Mouse (Mus musculus) stomach, embryonic 16.5 days (tissue): ENCODE measurements at regions not wholly inside any gene's neighbourhood (a gene's known extent, or its start where the extent isn't known, plus 50 kb on each side); places are given as distances from the start of the nearest gene placed in this dataset.

Experiments
- ATAC-seq: fragments of 200-750 bp; cut with Nextera tagmentation; 2 replicates; pipeline ENCODE4 v1.8.0; 2017; ENCODE audit warnings: moderate number of reproducible peaks, moderate TSS enrichment; ENCODE audit not compliant: insufficient read depth, low FRiP score
- H3K27ac ChIP-seq: fragments of 300-500 bp; sonication (generic); 2 replicates; pipeline ENCODE4 v1.5.1; 2014; ENCODE audit warnings: low read length
- H3K27me3 ChIP-seq: fragments of 300-500 bp; sonication (generic); 2 replicates; pipeline ENCODE4 v1.6.1; 2014; ENCODE audit warnings: low read length, control low read depth, mixed read lengths; ENCODE audit not compliant: control insufficient read depth, insufficient read depth
- H3K36me3 ChIP-seq: fragments of 300-500 bp; sonication (generic); 2 replicates; pipeline ENCODE4 v1.6.1; 2014; ENCODE audit warnings: low read length; ENCODE audit not compliant: control insufficient read depth, insufficient read depth
- H3K4me1 ChIP-seq: fragments of 300-500 bp; sonication (generic); 2 replicates; pipeline ENCODE4 v1.6.1; 2014; ENCODE audit warnings: low read length, control low read depth, mixed read lengths; ENCODE audit not compliant: control insufficient read depth, insufficient read depth
- H3K4me2 ChIP-seq: fragments of 300-500 bp; sonication (generic); 2 replicates; pipeline ENCODE4 v1.6.1; 2014; ENCODE audit warnings: low read depth, low read length, mixed read lengths
- H3K4me3 ChIP-seq: fragments of 300-500 bp; sonication (generic); replicated peaks from 2 replicates; pipeline ENCODE4 v1.5.1; 2014; ENCODE audit warnings: mild to moderate bottlenecking, low read length
- H3K9ac ChIP-seq: fragments of 300-500 bp; sonication (generic); 2 replicates; pipeline ENCODE4 v1.6.1; 2014; ENCODE audit warnings: low read length
- H3K9me3 ChIP-seq: fragments of 300-500 bp; sonication (generic); replicated peaks from 2 replicates; pipeline ENCODE4 v1.6.1; 2016; ENCODE audit warnings: low read length, control low read depth; ENCODE audit not compliant: control insufficient read depth
- WGBS: fragments of 180-500 bp; shearing (Covaris S2); extraction: QIAGEN DNeasy Blood & Tissue Kit; methylation state at CpG from one replicate; pipeline ENCODE4 v1.1.7; 2014; 5-methylcytosine and 5-hydroxymethylcytosine counted together

DNA sequence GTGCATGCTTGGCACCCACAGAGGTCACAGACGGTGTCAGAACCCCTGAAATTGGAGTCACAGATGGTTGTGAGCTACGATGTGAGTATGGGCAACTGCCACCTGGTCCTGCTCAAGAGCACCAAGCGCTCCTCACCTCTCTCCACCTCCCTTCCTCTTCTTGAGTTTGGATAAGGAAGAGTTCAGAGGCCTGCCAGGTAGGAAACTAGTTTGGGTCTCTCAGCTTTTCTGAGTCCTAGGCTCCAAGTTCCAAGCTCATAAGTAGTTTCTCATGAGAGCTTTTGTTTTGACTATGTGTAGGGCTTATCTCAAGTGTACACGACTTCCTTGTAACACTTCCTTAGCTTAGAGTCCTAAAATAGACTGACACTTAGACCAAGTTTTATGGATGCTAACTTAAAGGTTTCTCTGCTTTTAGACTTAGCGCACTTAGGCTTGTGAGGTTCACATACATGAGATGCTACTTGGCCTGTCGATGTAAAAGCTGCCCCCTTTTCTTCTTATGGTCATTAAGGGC is 356.9 kb upstream of the Jarid2 start:
- Histone ChIP-seq H3K9me3 (no peaks in the 10 kb centered on the region), H3K9ac (no peak overlapping the region), H3K4me2 (no peak overlapping the region), H3K4me3 (no peak overlapping the region), H3K27me3 (no peaks in the 10 kb centered on the region), H3K36me3 (no peaks in the 10 kb centered on the region), H3K4me1 (no peaks in the 10 kb centered on the region), H3K27ac (no peak overlapping the region)
- ATAC-seq, result no peak
- 71% methylated on average over 6 of the region's 6 CpGs for WGBS

DNA sequence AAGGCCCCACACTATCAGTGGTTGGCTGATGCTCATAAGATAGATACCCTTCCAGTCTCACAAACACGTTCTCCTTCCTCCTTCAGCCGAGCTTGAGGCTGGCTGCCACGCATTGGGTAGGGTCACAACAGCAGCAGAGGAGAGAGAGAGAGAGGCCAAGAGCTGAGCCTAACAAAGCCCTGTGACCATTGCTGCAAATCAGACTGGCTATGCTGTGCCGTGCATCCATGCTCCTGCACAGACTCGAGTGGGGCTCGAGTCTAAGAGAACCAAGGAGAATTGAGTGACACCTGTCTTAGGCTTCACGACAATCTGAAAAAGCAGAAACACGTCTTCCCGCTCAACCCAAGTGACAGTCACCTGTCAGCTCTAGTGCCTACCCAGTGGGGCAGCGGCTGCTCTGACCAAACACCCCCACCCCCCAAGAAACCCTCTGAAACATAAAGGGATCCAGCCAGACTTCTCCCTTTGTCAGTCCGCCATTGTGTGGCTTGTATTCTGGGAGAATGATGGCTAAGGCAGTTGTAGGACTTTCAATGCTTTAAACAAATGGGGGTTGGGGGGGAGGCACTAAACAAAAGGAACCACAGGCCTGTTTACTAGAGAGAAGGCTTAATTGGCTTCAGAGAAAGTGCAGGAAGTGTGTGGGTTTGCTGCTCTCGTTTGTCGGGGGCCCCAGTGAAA is 353.7 kb upstream of the Jarid2 start:
- WGBS, result 57% methylated on average over 13 of the region's 13 CpGs

DNA sequence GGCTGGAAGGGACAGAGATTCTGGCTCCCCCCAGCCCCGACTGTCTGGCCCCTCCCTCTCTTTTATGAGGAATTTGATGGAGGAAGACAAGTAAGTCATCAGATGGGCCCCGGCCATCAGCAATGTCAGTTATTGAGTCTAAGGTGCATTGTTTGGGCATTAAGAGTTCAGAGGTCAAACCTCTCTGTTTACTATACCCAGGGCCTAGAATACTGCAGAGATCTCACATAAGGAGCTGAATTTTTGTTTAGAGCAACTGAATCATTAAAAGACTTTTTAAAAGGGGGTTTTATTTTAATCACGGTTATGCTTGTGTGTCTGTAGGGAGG is 353.1 kb upstream of the Jarid2 start:
- Histone ChIP-seq H3K9me3 (no peaks in the 10 kb centered on the region), H3K27me3 (no peaks in the 10 kb centered on the region), H3K36me3 (no peaks in the 10 kb centered on the region), H3K4me1 (no peaks in the 10 kb centered on the region), H3K4me3 (no peak overlapping the region), H3K4me2 (no peak overlapping the region), H3K27ac (no peak overlapping the region), H3K9ac (no peak overlapping the region)
- ATAC-seq, result no peak
- WGBS, result 34% methylated on average over 3 of the region's 3 CpGs

More for the DNA sequence above, 353.7 kb upstream of the Jarid2 start:
- no peak for ATAC-seq
- H3K9ac ChIP-seq, result no peak overlapping the region
- no peaks in the 10 kb centered on the region for H3K36me3 ChIP-seq
- no peak overlapping the region for H3K4me2 ChIP-seq
- H3K9me3 ChIP-seq, result no peaks in the 10 kb centered on the region
- H3K4me1 ChIP-seq, result no peaks in the 10 kb centered on the region
- no peak overlapping the region for H3K27ac ChIP-seq
- H3K4me3 ChIP-seq, result no peak overlapping the region
- no peaks in the 10 kb centered on the region for H3K27me3 ChIP-seq

DNA sequence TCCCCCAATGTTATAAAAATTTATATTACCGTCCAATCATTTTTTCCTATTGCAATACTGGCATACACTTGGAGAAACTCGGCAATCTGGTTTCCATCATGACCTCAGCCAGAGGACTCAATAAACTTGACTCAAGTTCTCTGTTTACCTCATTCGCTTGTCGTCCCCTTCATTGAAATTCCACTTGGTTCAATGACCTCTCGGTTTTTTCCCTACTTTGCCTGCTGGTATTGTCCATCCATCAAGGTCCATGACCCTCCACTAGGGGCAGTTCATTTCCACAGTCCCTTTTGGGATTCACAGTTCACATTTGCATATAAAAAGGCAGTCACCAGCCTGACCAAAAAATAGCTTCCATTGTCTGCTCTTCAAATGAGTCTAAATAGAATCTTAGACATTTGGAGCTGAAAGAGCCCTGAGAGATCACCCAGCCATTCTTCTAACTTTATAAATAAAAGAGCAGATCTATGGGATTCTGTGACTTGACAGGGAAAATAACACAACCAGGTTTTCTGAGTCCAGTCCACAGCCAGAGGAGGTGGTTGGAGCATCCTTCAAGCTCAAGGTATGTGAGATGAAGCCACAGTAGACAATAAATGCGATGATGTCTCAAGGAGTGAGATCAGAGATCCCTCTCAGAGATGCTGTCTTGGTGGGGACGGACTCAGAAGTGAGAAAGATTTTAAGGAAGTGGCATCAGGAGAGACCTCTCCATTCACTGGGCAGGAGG is 347.4 kb upstream of the Jarid2 start:
- no peaks in the 10 kb centered on the region for H3K27me3 ChIP-seq
- no peak for ATAC-seq
- no peak overlapping the region for H3K4me2 ChIP-seq
- no peak overlapping the region for H3K4me3 ChIP-seq
- H3K36me3 ChIP-seq, result no peaks in the 10 kb centered on the region
- no peak overlapping the region for H3K9ac ChIP-seq
- H3K4me1 ChIP-seq, result no peaks in the 10 kb centered on the region
- no peaks in the 10 kb centered on the region for H3K9me3 ChIP-seq
- WGBS, result 68% methylated on average over 7 of the region's 7 CpGs
- no peak overlapping the region for H3K27ac ChIP-seq

DNA sequence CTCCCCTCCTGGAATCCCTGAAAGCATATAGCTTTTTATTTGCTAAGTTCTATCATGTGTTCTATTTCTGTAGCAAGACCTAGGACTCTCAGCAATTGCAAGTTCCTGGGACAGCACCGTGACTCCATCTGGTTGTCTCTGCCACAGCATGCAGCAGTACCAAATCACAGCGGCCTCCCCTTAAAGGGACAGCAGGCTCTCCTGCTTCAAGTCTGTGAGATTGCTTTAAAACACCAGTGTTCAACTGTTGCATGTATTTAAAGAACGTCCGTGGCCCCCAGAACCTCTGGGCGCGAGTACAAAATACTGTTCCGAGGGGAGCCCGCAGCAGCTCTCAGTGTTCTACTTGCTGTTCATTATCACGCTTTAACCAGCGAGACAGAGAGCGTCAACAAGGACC is 346.0 kb upstream of the Jarid2 start:
- H3K27ac ChIP-seq, result no peak overlapping the region
- H3K4me1 ChIP-seq, result no peaks in the 10 kb centered on the region
- H3K27me3 ChIP-seq, result no peaks in the 10 kb centered on the region
- H3K4me2 ChIP-seq, result no peak overlapping the region
- no peak overlapping the region for H3K9ac ChIP-seq
- H3K4me3 ChIP-seq, result no peak overlapping the region
- no peaks in the 10 kb centered on the region for H3K9me3 ChIP-seq
- ATAC-seq, result no peak
- 72% methylated on average over 11 of the region's 11 CpGs for WGBS
- H3K36me3 ChIP-seq, result no peaks in the 10 kb centered on the region

DNA sequence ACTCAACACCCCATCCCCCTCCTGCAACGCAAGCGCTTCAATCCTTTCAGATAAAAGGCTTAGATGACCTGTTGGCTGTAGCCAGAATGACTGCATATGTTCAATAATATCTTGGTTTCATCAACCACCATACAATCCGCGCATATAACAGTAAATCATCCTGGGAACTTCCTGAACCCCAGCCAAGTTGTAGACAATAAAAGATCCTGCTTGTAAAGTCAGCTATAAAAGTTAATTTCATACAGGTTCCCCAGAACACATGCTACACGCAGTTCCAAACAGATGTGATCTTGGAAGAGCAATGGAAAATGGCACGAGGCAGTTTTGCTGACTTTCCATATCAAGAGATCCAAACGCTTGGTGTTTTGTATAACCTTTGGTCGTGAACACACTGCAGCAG is 342.5 kb upstream of the Jarid2 start:
- Histone ChIP-seq H3K4me3 (no peak overlapping the region), H3K4me2 (no peak overlapping the region), H3K9me3 (no peaks in the 10 kb centered on the region), H3K4me1 (no peaks in the 10 kb centered on the region), H3K27ac (no peak overlapping the region), H3K9ac (no peak overlapping the region), H3K27me3 (no peaks in the 10 kb centered on the region), H3K36me3 (no peaks in the 10 kb centered on the region)
- 74% methylated on average over 8 of the region's 8 CpGs for WGBS
- ATAC-seq, result no peak

DNA sequence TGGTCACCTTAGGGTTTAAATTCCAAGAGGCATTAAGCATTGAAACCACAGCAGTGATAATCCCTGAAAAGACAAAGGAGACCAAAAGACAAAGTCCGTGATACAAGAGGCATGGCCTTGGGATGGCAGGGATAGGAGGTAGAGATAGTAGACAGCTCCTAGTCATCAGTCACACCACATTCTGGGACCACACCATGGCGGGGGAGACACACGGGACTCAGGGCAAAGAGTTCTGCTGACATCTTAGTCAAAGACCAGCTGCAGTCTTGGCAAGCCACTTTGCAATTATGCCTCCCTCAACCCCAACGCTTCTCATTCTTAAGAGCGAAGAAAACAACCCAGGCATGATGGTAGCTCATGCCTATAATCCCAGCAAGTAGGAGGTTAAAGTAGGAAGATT is 339.6 kb upstream of the Jarid2 start:
- H3K4me3 ChIP-seq, result no peak overlapping the region
- no peak for ATAC-seq
- H3K4me2 ChIP-seq, result no peak overlapping the region
- H3K36me3 ChIP-seq, result no peaks in the 10 kb centered on the region
- no peak overlapping the region for H3K27ac ChIP-seq
- WGBS, result 87% methylated on average over 5 of the region's 5 CpGs
- H3K4me1 ChIP-seq, result no peaks in the 10 kb centered on the region
- H3K27me3 ChIP-seq, result no peaks in the 10 kb centered on the region
- no peaks in the 10 kb centered on the region for H3K9me3 ChIP-seq
- no peak overlapping the region for H3K9ac ChIP-seq

DNA sequence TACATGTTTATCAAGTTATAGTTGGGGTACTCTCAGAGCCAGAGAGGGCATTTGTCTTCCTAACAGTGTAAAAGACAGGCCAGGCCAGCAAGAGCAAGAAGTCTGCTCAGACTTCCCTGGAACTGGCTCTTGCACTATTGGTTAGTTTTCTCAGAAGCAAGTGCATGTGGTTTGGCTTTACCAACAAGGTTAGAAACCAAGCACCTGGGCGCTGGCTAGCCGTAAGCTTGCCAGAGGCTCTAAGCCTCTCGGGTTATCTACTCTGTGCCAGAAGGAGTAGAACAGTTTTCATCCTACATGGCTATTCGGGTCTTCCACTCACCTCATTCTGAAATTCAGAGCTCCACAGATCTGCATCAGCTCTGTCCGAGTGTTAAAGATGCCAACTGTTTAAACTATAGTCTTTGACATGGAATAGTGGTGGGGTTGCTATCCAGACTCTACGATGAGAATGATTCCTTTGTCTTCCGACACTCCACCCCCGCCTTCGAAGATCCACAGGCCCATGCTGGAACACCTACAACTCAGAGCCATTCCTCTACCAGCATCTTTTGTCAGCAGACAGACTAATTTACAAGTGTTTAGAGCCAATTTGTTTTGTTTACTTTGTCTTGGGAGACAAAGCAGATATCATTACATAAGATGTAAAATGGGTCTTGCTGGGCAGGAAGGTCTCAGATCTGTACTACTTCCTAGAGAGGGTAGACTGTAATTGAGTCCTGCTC is 338.4 kb upstream of the Jarid2 start:
- Histone ChIP-seq H3K27ac (no peak overlapping the region), H3K4me1 (no peaks in the 10 kb centered on the region), H3K4me2 (no peak overlapping the region), H3K9ac (no peak overlapping the region), H3K9me3 (no peaks in the 10 kb centered on the region), H3K36me3 (no peaks in the 10 kb centered on the region), H3K27me3 (no peaks in the 10 kb centered on the region), H3K4me3 (no peak overlapping the region)
- no peak for ATAC-seq
- 85% methylated on average over 9 of the region's 9 CpGs for whole genome bisulfite sequencing

DNA sequence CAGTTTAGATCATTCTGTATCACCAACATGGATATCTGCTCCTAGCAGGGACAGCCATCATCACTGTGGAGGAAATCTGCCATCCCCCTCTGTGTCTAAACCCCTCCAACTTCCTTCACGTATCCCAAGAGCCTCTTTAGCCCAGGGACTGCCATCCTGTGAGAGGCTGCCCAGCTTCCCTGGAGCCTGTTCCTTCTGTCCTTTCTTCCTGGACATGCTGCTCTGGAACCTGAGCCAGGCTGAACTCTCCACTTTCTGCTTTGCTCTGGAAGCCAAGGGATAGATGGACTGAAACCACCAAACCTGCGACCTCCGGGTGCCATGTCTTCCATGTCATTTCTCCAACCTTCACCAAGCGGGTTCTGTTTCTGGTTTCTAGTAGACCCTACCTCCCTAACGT is 335.3 kb upstream of the Jarid2 start:
- Histone ChIP-seq H3K9me3 (no peaks in the 10 kb centered on the region), H3K9ac (no peak overlapping the region), H3K4me3 (no peak overlapping the region), H3K36me3 (no peaks in the 10 kb centered on the region), H3K27me3 (no peaks in the 10 kb centered on the region), H3K4me1 (no peaks in the 10 kb centered on the region), H3K27ac (no peak overlapping the region), H3K4me2 (no peak overlapping the region)
- WGBS, result 90% methylated on average over 5 of the region's 5 CpGs
- no peak for ATAC-seq
